Mouse (Mus musculus): ENCODE data around the gene Gan. TPM values are rescaled to one million over a fixed set of nuclear protein-coding genes. Genes with fewer than 3 reads are reported as not detected.

Gan gene
- polyA plus RNA-seq, 1 experiment from 2014 or later = 1.7 TPM

GRCm38 (mm10) chr8:117178039-117178438 lies 20.1 kb downstream of the Gan start:
- Histone ChIP-seq H3K36me3 (ENCODE audit: control insufficient read depth, insufficient read depth, low read length) (no peaks in the 10 kb centered on the region), H3K9me3 (replicated peaks; ENCODE audit: control insufficient read depth, low read length) (no peaks in the 10 kb centered on the region), H3K27ac (ENCODE audit: low read depth, low read length) (no peak overlapping the region), H3K27me3 (ENCODE audit: control insufficient read depth, insufficient read depth, low read length) (no peaks in the 10 kb centered on the region), H3K9ac (ENCODE audit: low read depth, low read length) (no peak overlapping the region), H3K4me2 (no peak overlapping the region), H3K4me3 (ENCODE audit: low read depth, low read length) (no peak overlapping the region), H3K4me1 (ENCODE audit: control insufficient read depth, insufficient read depth, low read length) (no peaks in the 10 kb centered on the region)
- 75% methylated on average over 2 of the region's 2 CpGs for WGBS (ENCODE audit: insufficient replicate concordance)
- ATAC-seq (replicated peaks; ENCODE audit: insufficient number of reproducible peaks, low FRiP score, low TSS enrichment) = no peak

GRCm38 (mm10) chr8:117178676-117179075 lies 20.7 kb downstream of the Gan start:
- no peak overlapping the region for H3K27ac ChIP-seq (ENCODE audit: low read depth, low read length)
- ATAC-seq (replicated peaks; ENCODE audit: insufficient number of reproducible peaks, low FRiP score, low TSS enrichment) = no peak
- no peak overlapping the region for H3K4me3 ChIP-seq (ENCODE audit: low read depth, low read length)
- H3K4me1 ChIP-seq (ENCODE audit: control insufficient read depth, insufficient read depth, low read length) = no peaks in the 10 kb centered on the region
- no peak overlapping the region for H3K9ac ChIP-seq (ENCODE audit: low read depth, low read length)
- no peaks in the 10 kb centered on the region for H3K36me3 ChIP-seq (ENCODE audit: control insufficient read depth, insufficient read depth, low read length)
- WGBS (ENCODE audit: insufficient replicate concordance) = 87% methylated on average over 6 of the region's 6 CpGs
- H3K27me3 ChIP-seq (ENCODE audit: control insufficient read depth, insufficient read depth, low read length) = no peaks in the 10 kb centered on the region
- H3K4me2 ChIP-seq = no peak overlapping the region
- H3K9me3 ChIP-seq (replicated peaks; ENCODE audit: control insufficient read depth, low read length) = no peaks in the 10 kb centered on the region

- no peak overlapping the region for H3K4me2 ChIP-seq
- no peaks in the 10 kb centered on the region for H3K27me3 ChIP-seq (ENCODE audit: control insufficient read depth, insufficient read depth, low read length)
- no peaks in the 10 kb centered on the region for H3K9me3 ChIP-seq (replicated peaks; ENCODE audit: control insufficient read depth, low read length)
- H3K27ac ChIP-seq (ENCODE audit: low read depth, low read length) = no peak overlapping the region
- H3K4me3 ChIP-seq (ENCODE audit: low read depth, low read length) = no peak overlapping the region
- WGBS (ENCODE audit: insufficient replicate concordance) = 98% methylated on average over 4 of the region's 4 CpGs
- ATAC-seq (replicated peaks; ENCODE audit: insufficient number of reproducible peaks, low FRiP score, low TSS enrichment) = no peak
- H3K9ac ChIP-seq (ENCODE audit: low read depth, low read length) = no peak overlapping the region
- no peaks in the 10 kb centered on the region; the same call in 1 of the 2 replicates for H3K36me3 ChIP-seq (ENCODE audit: control insufficient read depth, insufficient read depth, low read length)
- H3K4me1 ChIP-seq (ENCODE audit: control insufficient read depth, insufficient read depth, low read length) = no peaks in the 10 kb centered on the region
Measured at GRCm38 (mm10) chr8:117182746-117183145, 24.8 kb downstream of the Gan start.

- H3K27ac ChIP-seq (ENCODE audit: low read depth, low read length) = no peak overlapping the region
- no peaks in the 10 kb centered on the region for H3K27me3 ChIP-seq (ENCODE audit: control insufficient read depth, insufficient read depth, low read length)
- no peaks in the 10 kb centered on the region; the same call in 1 of the 2 replicates for H3K36me3 ChIP-seq (ENCODE audit: control insufficient read depth, insufficient read depth, low read length)
- H3K9me3 ChIP-seq (replicated peaks; ENCODE audit: control insufficient read depth, low read length) = no peaks in the 10 kb centered on the region
- no peaks in the 10 kb centered on the region for H3K4me1 ChIP-seq (ENCODE audit: control insufficient read depth, insufficient read depth, low read length)
- 86% methylated on average over 8 of the region's 8 CpGs for WGBS (ENCODE audit: insufficient replicate concordance)
- H3K4me2 ChIP-seq = no peak overlapping the region
- ATAC-seq (replicated peaks; ENCODE audit: insufficient number of reproducible peaks, low FRiP score, low TSS enrichment) = no peak
- H3K4me3 ChIP-seq (ENCODE audit: low read depth, low read length) = no peak overlapping the region
- H3K9ac ChIP-seq (ENCODE audit: low read depth, low read length) = no peak overlapping the region
Measured at GRCm38 (mm10) chr8:117183664-117184377, 25.9 kb downstream of the Gan start.

- Histone ChIP-seq H3K4me2 (no peak overlapping the region), H3K27me3 (ENCODE audit: control insufficient read depth, insufficient read depth, low read length) (no peaks in the 10 kb centered on the region), H3K9ac (ENCODE audit: low read depth, low read length) (no peak overlapping the region), H3K4me3 (ENCODE audit: low read depth, low read length) (no peak overlapping the region), H3K36me3 (ENCODE audit: control insufficient read depth, insufficient read depth, low read length) (peaks cover 21% of the 10 kb centered on the region), H3K4me1 (ENCODE audit: control insufficient read depth, insufficient read depth, low read length) (peaks cover 17% of the 10 kb centered on the region), H3K27ac (ENCODE audit: low read depth, low read length) (no peak overlapping the region), H3K9me3 (replicated peaks; ENCODE audit: control insufficient read depth, low read length) (no peaks in the 10 kb centered on the region)
- no peak for ATAC-seq (replicated peaks; ENCODE audit: insufficient number of reproducible peaks, low FRiP score, low TSS enrichment)
- WGBS (ENCODE audit: insufficient replicate concordance) = 84% methylated on average over 4 of the region's 4 CpGs
Measured at GRCm38 (mm10) chr8:117194355-117194754, 36.4 kb downstream of the Gan start.

- peaks cover 36% of the 10 kb centered on the region for H3K4me1 ChIP-seq (ENCODE audit: control insufficient read depth, insufficient read depth, low read length)
- 0 out of 2 replicates have a peak, but pooled peaks have one; percentile 25 for ATAC-seq (replicated peaks; ENCODE audit: insufficient number of reproducible peaks, low FRiP score, low TSS enrichment)
- H3K4me3 ChIP-seq (ENCODE audit: low read depth, low read length) = no peak overlapping the region
- H3K9me3 ChIP-seq (replicated peaks; ENCODE audit: control insufficient read depth, low read length) = no peaks in the 10 kb centered on the region
- no peak overlapping the region for H3K9ac ChIP-seq (ENCODE audit: low read depth, low read length)
- H3K36me3 ChIP-seq (ENCODE audit: control insufficient read depth, insufficient read depth, low read length) = peaks cover 15% of the 10 kb centered on the region
- H3K27me3 ChIP-seq (ENCODE audit: control insufficient read depth, insufficient read depth, low read length) = no peaks in the 10 kb centered on the region
- 80% methylated on average over 4 of the region's 4 CpGs for WGBS (ENCODE audit: insufficient replicate concordance)
- no peak overlapping the region for H3K27ac ChIP-seq (ENCODE audit: low read depth, low read length)
- no peak overlapping the region for H3K4me2 ChIP-seq
Measured at GRCm38 (mm10) chr8:117196593-117196992, 38.7 kb downstream of the Gan start.

- Histone ChIP-seq H3K9me3 (replicated peaks; ENCODE audit: control insufficient read depth, low read length) (no peaks in the 10 kb centered on the region), H3K27ac (ENCODE audit: low read depth, low read length) (peak overlapping the region; percentile 46), H3K4me3 (ENCODE audit: low read depth, low read length) (no peak overlapping the region), H3K4me1 (ENCODE audit: control insufficient read depth, insufficient read depth, low read length) (peaks cover 39% of the 10 kb centered on the region), H3K9ac (ENCODE audit: low read depth, low read length) (no peak overlapping the region), H3K4me2 (peak overlapping the region; percentile 33), H3K36me3 (ENCODE audit: control insufficient read depth, insufficient read depth, low read length) (peaks cover 15% of the 10 kb centered on the region), H3K27me3 (ENCODE audit: control insufficient read depth, insufficient read depth, low read length) (no peaks in the 10 kb centered on the region)
- ATAC-seq (replicated peaks; ENCODE audit: insufficient number of reproducible peaks, low FRiP score, low TSS enrichment) = no peak
- 79% methylated on average over 6 of the region's 6 CpGs for WGBS (ENCODE audit: insufficient replicate concordance)
Measured at GRCm38 (mm10) chr8:117197551-117197950, 39.6 kb downstream of the Gan start.

GRCm38 (mm10) chr8:117198141-117198935 lies 40.4 kb downstream of the Gan start:
- H3K4me2 ChIP-seq = peak overlapping the region; percentile 33
- 26% methylated on average over 20 of the region's 20 CpGs for whole genome bisulfite sequencing (ENCODE audit: insufficient replicate concordance)
- H3K4me1 ChIP-seq (ENCODE audit: control insufficient read depth, insufficient read depth, low read length) = peaks cover 39% of the 10 kb centered on the region
- peak overlapping the region; percentile 46 for H3K27ac ChIP-seq (ENCODE audit: low read depth, low read length)
- peak; percentile 78 for ATAC-seq (replicated peaks; ENCODE audit: insufficient number of reproducible peaks, low FRiP score, low TSS enrichment)
- no peaks in the 10 kb centered on the region for H3K27me3 ChIP-seq (ENCODE audit: control insufficient read depth, insufficient read depth, low read length)
- H3K9me3 ChIP-seq (replicated peaks; ENCODE audit: control insufficient read depth, low read length) = no peaks in the 10 kb centered on the region
- no peak overlapping the region for H3K4me3 ChIP-seq (ENCODE audit: low read depth, low read length)
- H3K9ac ChIP-seq (ENCODE audit: low read depth, low read length) = no peak overlapping the region
- H3K36me3 ChIP-seq (ENCODE audit: control insufficient read depth, insufficient read depth, low read length) = peaks cover 15% of the 10 kb centered on the region

All from heart, embryonic 11.5 days (tissue).